Mouse (Mus musculus) gastrocnemius, adult 18-20 months (tissue): ENCODE data around the gene Cdh4. TPM values are rescaled to one million over a fixed set of nuclear protein-coding genes. Genes with fewer than 3 reads are reported as not detected.

Experiments
- DNase-seq: peaks from one replicate; pipeline ENCODE4 v3.0.0; 2021; ENCODE audit warnings: low spot score
- total RNA-seq, 2 experiments: library from RNA; stranded (reverse); gene quantifications; 2 replicates each; pipeline ENCODE4 v1.2.3; 2021

The Cdh4 gene
- total RNA-seq, 2 experiments from 2014 or later, result 11.5 to 16.7 TPM

DNA sequence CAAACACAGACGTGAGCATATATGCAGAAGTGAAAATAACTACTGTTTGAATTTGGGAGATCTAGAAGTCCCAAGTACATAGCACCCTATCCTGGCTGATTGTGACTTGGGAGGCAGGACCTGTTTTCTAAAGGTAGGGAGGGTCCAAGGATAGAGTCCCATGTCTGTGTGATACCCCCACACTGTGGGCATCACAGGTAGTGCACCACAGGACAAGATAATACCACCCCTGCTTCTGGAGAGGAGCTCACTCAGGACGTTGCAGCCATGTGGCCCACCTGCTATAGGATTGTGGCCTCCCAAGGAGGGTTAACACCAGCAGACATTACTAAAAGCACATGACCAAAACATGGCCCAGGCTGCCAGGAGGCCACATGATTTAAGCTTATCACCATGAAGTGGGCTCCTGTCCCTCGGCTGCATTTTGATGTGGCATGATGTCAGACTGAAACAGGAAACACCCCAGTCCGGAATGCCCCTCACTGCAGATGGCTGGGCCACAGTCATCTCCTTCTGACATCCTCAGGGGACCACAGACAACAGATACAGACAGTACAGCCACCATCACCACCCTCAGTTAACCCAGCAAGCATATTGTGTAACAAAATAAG is 280.6 kb downstream of the Cdh4 start:
- DNase-seq, result no peak

DNA sequence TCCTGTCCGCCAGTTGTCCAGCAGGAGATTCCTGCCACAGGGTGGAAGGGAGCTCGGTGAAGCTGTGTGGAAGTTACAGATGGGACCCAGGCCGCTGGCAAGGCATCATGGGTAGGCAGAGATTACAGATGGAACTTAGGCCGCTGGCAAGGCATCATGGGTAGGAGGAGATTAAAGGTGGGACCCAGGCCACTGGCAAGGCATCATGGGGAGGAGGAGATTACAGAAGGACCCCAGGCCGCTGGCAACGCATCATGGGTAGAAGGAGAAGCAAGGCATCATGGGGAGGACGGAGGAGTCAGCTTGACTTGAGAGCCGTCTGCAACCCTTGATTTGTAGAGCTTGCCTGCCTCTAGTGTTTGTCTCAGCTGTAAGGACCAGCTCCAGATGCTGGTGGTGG is 281.2 kb downstream of the Cdh4 start:
- DNase-seq, result no peak

DNA sequence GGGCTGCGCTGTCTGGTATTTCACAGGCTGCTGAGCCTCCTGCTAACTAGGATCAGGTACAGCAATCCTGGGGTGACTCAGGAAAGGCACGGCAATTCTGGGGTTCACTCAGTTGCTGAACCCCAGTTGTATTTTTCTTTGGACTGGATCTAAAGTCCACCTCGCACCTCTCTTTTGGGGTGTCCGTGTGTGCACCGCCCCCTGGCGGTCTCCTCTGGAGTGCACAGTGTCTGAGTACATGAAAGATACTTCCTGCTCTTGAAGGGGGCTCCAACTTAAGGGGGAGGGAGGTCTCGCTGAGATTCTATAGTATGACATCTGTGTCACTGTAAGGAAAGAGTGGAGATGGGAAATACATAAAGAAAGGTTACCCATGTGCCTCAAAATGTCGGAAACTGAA is 286.8 kb downstream of the Cdh4 start:
- DNase-seq, result no peak

DNA sequence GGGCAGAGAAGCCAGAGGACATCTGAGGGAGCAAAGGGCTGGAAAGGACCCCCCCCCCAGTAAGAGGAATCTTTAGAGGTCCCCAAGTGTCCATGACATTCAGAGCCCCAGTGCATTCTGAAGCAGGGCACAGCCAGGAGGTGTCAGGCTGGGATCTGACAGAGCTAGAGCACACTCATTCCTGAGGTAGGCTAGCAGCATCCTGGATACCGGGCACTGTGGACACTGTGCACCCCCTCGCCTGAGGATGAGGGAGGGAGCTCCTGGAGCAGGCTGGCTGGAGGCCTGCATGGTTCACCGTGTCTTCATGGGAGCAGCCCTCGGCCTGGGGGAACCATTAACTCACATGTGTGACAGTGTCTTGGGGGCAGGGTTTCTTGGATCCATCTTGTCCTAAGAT is 287.6 kb downstream of the Cdh4 start:
- DNase-seq, result no peak

DNA sequence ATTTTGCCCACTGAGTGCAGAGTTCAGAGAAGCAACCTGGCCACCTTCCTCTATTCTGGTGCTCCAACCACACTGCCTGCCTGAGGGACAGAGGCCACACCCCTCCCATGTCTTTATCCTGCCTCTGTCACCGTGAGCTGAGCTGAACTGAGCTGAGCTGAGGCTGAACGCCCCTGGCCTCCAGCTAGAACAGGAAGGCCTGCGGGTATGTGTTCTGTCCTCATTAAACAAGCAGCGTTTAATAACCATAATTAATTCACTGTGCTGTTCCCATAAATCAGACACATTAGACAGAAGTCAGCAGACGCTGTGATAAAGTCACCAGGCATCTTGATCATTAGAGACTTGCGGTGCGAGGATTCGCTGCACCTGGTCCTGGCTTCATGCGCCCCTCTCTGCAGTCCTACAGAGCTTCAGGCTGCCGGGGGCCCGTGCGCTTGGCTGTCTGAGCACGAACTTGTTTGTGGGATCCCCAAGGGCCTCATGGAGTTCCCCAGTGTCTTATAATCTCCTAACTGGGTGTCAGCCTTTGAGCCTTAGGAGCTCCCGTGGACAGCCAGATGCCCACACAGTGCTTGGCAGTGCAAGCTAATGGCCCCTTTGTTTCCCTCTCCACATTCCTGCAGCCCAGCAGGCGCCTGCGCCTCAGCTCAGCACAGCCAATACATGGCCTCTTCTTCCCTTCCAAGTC is 291.1 kb downstream of the Cdh4 start:
- no peak for DNase-seq

DNA sequence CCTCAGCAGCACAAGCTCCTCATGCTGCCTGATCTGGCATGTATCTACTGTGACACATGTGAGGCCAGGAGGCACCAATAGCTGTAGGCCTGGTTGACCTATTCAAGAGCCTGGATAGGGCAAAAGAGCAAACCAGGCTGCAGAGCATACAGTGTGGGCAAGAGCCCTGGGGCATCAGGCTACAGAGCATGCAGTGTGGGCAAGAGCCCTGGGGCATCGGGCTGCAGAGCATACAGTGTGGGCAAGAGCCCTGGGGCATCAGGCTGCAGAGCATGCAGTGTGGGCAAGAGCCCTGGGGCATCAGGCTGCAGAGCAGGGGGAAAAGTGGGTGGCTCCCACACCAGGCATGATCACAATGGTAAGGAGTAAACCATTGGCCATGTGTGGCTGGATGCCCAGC is 300.2 kb downstream of the Cdh4 start:
- no peak for DNase-seq

DNA sequence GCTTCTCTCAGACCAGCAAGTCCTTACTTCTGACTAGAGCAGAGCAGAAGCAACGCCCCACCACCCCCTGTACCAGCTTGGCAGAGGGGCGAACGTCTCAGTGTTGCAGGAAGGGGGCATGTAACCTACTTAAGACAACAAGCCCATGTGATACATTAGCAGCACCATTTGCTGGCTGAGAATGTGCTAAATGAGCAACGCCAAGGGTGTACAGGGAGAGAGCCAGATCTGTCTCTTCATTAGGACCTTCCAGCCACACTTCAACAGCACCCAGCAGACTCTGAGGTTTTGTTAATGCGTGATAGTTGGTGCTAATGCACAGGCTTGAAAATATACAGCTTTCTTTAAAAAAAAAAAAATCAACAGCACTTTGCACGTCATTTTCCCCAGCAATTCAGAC is 300.6 kb downstream of the Cdh4 start:
- no peak for DNase-seq

DNA sequence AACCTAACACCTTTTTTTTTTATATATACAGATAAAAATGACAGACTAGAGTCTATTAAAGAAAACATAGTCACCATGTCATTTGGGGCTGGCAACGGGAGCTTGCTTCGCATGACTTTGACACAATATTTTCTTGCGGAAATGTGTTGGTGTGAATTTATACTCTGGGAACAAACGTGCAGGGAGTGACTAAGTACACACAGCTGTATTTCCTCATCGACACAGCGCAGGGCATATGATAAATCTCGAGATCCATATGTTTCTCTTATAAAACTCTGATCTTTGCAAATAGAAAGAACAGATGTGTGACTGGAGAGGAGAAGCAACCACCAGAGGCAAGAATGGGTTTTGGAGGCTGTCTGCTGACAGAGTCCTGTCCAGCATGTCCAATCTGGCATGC is 304.3 kb downstream of the Cdh4 start:
- DNase-seq, result no peak

DNA sequence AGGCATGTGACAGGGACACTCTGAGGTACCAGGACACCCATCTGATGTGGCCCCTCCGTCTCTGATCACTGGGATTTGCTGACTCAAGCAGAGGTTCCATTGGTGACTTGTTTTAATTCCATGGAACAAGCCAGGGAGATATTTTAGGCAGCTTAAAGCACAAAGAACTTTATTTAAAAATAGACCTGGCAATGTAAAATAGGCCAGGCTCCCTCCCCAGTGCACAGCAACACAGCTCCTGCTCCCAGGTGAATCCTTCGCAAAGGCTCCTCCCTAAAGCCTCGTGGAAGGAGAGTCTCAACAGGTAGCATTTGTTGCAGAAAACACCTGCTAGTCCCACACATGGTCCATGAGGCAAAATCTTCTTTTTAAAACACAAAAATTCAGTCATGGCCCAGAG is 307.2 kb downstream of the Cdh4 start:
- no peak for DNase-seq

DNA sequence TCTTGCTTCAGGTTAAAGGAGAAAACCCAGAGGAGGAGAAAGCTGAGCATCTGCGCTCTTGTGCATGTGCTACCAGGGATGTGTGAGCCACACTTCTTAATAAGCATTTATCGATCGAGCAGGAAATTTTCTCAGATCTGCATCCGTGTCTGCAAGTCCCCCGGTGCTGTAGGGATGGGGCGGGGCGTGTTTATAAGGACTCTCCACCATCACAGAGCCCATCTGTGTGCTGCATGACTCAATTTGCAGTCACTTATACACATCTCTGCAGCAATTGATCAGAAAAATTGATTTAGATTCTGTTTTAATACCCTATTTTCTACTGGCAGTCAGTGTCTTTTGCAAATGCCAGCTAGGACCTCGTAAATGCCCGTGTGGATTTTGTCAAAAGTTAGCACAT is 311.6 kb downstream of the Cdh4 start:
- no peak for DNase-seq

DNA sequence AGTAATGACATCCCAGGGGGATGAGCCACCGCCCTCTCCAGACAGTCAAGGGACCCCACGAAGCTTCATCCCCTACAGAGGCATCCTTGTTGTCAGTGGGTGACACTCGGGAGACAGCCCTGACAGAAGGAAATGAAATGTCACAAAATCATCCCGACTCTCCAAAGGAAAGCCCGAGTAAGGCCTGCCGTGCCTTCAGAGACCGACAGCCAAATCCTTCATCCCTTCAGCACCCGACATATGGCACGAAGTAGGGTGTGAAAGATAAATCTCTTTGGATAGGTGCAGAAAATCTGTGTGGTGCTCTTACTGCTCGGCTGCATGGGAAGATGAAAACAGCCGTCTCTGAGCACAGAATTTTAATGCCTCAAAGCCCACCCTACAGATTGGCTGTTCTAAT is 312.5 kb downstream of the Cdh4 start:
- no peak for DNase-seq

DNA sequence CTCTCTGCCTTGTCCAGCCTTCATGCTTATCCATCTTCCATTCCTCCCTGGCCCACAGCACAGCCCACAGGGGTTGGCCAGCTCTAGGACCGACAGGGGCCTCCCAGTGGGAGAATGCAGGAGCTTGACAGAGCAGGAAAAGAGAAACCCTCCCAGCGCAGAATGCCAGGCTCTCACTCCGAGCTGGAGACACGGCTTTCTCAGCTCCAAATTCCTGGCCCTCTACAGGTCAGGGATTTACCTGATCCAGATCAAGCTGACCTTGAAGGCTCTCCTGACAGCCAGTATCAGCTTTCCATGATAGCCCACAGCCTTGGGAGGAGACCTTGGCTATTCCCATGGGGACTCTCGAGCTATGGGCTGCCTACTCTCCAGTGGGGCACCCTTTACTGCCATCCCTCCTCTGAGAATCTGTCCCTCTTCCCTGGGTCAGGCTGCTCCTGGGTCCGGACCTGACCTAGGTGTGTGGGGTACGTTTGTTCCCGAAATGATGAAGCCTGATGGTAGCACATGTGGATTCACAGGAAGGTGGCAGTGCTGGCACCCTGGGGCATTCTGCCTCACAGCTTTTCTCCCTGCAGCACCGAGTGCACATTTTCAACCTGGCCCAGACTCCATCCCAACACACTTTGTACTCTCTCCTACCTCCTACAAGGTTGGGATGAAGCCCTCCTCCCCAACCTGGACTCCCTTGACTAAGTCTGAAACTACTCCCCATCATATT is 319.6 kb downstream of the Cdh4 start:
- no peak for DNase-seq

DNA sequence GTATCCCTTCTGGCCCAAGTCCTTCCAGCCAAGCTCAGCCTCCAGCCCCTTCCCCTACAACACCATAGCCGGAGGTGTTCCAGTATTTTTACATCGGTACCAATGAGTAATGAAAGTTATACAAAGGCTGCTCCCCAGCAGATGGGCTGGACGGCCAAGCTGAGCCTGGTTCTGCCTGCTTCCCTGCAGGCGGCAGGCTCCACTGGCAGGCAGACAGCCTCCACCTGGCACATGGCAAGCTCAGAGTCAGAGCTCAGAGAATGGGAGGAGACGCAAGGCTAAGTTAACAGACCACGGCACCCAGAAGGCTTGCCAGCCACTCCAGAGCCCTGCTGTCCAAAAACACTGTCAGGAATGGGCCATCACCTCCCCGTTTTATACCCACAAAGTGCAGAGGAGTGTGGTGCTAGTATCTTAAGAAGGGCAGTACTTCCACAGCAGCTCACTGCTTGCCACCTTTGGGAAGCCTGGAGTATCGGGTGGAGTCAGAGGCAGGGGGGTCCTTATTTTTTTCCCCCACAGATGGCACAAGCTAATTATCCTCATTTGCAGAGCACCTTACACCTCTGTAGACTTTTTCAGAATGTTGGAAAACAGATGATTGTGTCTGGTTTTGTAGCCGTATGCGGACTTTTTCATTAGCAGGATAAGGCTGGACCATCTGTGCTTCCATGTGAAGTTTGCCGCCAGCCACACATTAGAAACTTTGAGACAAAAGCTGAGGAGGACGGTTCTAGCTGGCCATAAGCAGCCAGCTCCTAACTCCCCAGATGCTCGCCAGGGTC is 320.5 kb downstream of the Cdh4 start:
- DNase-seq, result no peak

DNA sequence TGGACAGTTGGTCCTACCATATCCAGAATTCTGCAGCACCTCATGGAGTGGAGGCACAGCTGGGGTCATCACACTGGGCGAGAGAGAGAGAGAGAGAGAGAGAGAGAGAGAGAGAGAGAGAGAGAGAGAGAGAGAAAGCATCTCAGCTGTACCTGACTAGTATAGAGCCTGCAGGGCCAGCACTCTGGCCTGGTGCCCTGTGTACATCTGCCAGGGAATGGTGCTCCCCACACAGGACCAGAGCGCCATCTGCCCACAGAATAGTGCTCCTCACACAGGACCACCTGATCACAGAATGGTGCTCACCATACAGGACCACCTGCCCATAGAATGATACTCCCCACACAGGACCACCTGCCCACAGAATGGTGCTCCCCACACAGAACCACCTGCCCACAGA is 322.2 kb downstream of the Cdh4 start:
- DNase-seq, result no peak

DNA sequence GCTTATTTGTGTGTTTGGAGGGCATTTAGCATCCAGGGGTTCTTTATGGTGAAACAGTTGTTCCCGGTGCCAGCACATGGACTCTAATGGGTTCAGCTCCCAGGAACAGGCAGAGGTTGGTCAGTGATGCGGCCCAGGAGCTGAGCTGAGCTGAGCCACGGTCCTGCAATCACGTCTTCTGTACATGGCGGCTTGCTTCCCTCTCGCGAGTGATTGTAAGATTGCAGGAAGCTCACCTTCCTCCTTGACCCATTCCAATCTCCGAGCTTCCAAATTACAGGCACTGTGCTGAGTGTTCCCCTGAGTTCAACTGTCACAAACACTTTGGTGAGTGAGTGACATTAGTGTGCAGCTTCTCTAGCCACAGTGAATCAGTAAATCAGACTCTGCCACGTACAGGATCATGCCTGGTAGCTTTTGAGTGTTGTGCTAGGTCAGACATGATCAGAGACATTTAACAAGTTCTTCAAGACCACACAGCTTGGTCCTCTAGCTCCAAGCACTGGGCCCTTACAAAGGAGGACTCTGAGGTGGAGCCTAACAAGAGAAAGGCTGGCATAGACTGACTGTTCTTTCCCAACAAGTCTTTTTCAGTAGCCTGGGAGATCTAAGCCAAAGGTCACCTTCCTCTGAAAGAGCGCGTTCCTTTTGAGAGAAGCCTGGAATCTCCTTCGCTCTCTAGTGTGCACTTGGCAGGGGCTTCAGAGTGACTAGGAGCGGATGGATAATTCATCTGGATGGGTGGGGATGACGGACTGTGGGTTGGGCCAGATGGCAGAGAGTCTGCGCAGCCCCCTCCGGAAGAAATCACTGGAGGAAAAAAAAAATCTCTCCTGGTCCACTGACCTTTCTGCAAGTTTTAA is 324.7 kb downstream of the Cdh4 start:
- no peak for DNase-seq

DNA sequence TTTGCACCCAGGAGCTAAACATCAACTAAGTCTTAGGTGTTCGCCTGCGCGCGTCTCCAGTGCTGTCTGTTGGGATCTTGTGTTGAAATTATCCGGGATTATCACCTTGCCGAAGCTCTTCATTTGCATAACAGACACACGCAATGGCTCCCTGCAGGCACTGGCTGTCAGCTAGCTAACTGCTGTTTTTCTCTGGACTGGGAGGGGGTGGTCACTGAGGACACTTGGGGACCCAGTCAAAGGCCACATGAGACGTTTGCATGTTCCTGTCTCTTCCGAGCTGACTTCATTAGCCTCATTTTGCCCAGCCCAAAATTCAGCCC is 325.3 kb downstream of the Cdh4 start:
- DNase-seq, result no peak

DNA sequence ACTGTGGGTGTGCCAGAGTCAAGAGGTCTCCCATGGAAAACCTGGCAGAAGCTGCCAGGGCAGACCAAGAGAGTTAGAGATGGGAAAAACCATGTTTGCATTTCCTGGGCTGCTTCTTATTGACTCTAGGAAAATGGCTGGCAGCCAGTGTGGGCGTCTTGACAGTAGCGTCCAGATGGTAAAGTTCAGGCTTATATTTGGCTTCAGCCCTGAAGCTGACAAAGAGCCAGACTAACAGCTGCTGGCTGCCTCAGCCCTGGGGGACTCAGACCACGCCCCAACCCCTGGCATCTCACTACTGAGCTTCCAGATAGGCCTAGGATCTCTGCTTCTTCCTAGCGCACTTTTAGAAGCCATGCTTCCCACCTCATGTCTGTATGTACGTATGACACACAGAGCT is 326.9 kb downstream of the Cdh4 start:
- DNase-seq, result peak; percentile 37

DNA sequence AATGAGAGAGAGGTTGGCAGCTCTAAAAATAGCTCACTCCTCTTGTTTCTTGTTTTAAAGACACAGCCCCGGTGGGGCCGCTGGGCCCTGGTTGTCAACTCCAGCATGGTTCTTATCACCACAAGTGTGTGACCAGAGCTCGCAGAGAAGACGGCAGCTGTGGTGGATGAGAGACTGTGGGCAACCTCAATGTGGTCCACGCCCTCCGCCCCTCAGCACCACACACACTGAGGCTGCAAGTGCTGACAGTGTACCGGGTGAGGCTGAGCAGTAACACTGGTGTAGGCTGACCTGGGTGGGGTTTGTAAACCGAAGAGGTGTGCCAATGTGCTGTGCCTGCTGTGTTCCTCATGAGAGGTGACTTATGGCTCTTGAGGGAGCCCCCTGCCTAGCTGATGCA is 327.7 kb downstream of the Cdh4 start:
- DNase-seq, result no peak

DNA sequence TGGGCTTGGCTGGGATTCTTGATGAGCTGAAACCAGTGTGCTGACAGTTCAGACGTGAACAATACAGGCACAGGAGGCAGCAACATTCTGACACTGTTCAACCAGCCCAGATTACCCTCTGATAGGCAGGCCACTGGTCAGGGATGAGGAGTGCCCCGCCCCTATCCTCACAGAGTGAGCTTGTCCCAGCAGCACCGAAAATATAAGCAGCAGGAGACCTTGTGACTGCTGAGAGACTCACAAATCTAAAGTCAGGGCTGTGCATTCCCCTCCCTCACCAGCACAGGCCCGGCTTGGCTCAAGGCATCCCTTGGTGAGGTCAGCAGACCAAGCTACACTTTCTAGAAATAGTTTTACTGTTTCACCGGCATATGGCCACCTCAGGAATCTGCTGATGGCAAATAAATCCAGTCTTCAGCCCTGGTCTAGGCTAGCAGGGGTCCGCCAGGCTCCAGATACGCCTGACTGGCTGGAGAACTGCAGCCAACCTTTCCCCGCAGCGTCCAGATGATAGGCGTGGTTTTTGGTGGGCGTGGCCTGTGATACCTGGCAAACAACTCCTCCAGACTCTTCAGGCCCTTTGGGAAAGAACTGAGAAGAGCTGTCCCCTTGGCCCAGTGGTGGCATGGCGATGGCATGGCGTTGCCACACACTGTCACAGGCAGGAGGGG is 332.3 kb downstream of the Cdh4 start:
- peak; percentile 25 for DNase-seq

DNA sequence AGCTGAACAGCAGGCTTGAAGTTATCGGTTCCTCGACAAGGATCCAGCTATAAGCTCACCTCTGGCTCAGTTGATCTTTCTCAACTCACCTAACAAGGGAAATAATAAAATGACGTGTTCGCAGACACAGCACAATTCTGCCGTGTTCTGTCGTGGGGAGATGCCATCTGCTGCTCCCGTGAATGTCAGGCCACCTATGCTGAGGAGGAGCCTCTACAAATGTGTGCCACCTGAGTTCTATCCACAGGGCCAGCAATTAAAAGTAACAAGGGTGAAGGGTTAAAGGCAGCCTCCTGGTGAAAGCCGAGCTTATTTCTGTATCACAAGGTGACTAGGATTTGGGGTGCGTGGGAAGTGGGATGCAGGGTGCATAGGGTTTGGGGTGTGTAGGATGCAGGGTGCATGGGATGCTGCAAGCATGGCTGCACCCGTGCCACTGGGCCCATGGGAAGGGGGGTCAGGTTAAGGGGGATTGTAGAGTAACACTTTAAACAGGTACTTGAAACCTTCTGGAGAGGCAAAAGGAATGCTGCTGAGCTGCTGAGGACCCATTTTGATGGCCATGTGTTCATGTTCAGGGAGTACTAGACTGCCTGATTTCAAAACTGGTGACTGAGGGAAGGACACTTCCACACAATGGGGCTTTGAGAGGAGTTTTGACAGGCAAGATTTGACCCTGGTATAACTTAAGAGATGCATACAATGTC is 333.9 kb downstream of the Cdh4 start:
- no peak for DNase-seq
